Mouse (Mus musculus) mammary gland, adult 2 months (tissue): ENCODE measurements around the gene Hoxb2. TPM values are rescaled to one million over a fixed set of nuclear protein-coding genes. Genes with fewer than 3 reads are reported as not detected.

Experiments
- polyA plus RNA-seq: library from polyadenylated mRNA; depleted of rRNA; stranded (reverse); fragments of >200 nt; gene quantifications from 2 replicates; pipeline ENCODE4 v1.2.3, GENCODE M21; 2012; ENCODE audit warnings: low replicate concordance; rRNA removed

Gene Hoxb2
- polyA plus RNA-seq, result 9.5 and 23.2 TPM in 2 replicates

GRCm38 (mm10) chr11:96350341-96350624 is at the start of gene Hoxb2:
Gene Hoxb2 (plus strand): TSS chr11:96350525.

DNA sequence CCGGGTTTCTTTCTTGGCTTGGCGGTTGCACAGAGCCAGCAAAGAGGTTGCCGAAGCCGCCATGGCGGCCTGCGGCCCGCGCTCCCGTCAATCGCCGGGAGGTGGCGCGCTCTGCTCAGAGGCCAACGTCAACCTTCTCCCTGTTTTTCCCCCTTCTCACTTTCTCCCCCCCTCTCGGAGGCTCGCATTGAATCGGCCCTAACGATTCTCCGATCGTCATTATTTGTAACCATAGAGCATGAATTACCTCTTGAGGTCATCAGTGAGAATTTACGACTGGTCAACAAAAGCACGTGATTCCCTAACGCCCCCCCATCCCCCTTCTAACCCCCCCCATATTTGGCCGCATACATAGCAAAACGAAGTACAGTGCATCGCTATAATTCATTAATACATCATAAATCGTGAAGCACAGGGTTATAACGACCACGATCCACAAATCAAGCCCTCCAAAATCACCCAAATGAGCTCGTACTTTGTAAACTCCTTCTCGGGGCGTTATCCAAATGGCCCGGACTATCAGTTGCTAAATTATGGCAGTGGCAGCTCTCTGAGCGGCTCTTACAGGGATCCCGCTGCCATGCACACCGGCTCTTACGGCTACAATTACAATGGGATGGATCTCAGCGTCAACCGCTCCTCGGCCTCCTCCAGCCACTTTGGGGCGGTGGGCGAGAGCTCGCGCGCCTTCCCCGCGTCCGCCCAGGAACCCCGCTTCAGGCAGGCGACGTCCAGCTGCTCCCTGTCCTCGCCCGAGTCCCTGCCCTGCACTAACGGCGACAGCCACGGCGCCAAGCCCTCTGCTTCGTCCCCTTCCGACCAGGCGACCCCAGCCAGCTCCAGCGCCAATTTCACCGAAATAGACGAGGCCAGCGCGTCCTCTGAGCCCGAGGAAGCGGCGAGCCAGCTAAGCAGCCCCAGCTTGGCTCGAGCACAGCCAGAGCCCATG is 46.9 kb upstream of the Hoxb2 start, which contains the start of gene Hoxb5:
Gene Hoxb5 (plus strand): TSS at position 186 of the 949 bp plus-strand sequence.

GRCm38 (mm10) chr11:96317608-96318367 is 32.5 kb upstream of the Hoxb2 start, which contains the start of gene Hoxb4:
Gene Hoxb4 (plus strand): TSS chr11:96318267.

DNA sequence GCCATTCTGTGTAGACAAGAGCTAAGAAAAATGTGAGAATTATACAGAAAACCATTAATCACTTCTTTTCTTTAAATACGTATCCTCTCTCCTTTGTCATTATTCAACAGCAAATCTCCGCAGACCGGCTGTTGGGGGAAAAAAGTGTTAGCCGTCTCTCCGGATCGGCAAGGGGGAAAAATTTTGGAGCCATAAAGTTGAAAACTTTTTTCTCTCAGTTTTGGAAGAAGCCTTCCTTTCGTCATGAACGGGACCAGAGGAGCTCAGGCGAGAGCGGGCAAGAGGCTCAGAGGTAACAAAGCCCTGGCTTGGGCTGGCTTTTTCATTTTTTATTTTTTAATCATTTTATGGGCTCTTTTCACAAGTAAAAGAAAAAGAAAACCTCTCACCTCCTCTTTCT is 27.2 kb upstream of the Hoxb2 start, which contains the start of gene Hoxb3:
Gene Hoxb3 (plus strand): TSS at position 173 of the 400 bp plus-strand sequence.

GRCm38 (mm10) chr11:96365441-96366091 is 15.2 kb downstream of the Hoxb2 start, which contains the start of gene Hoxb1:
Gene Hoxb1 (plus strand): TSS chr11:96365752.

Other genes starting within 250 kb of the Hoxb2 start
- gene Calcoco2, start 238.6 kb upstream of the Hoxb2 start, polyA plus RNA-seq, result not detected in 2 replicates
- 0.04 TPM in 1 of 2 replicates, not detected in the other for gene Ttll6, start 216.7 kb upstream of the Hoxb2 start, polyA plus RNA-seq
- gene Hoxb13, start 156.2 kb upstream of the Hoxb2 start, polyA plus RNA-seq, result not detected in 2 replicates
- gene Hoxb9, start 79.1 kb upstream of the Hoxb2 start, polyA plus RNA-seq, result 0.74 and 1.1 TPM in 2 replicates
- 3.1 and 4.5 TPM in 2 replicates for gene Hoxb8, start 68.6 kb upstream of the Hoxb2 start, polyA plus RNA-seq
- 2.5 and 5.6 TPM in 2 replicates for gene Hoxb7, start 63.9 kb upstream of the Hoxb2 start, polyA plus RNA-seq
- gene Hoxb6, start 58.0 kb upstream of the Hoxb2 start, polyA plus RNA-seq, result 13.0 and 22.2 TPM in 2 replicates
- 3.9 and 7.2 TPM in 2 replicates for gene Hoxb5, start 47.2 kb upstream of the Hoxb2 start, polyA plus RNA-seq
- gene Hoxb4, start 32.3 kb upstream of the Hoxb2 start, polyA plus RNA-seq, result 4.5 and 10.8 TPM in 2 replicates
- gene Hoxb3, start 27.2 kb upstream of the Hoxb2 start, polyA plus RNA-seq, result 7.2 and 19.4 TPM in 2 replicates
- not detected in 2 replicates for gene Hoxb1, start 15.2 kb downstream of the Hoxb2 start, polyA plus RNA-seq
- gene Skap1, start 114.1 kb downstream of the Hoxb2 start, polyA plus RNA-seq, result 15.8 and 27.3 TPM in 2 replicates